ENCODE assay signal across 9 mouse cellular contexts in genomic region chr19:45020348-45020747, GRCm38 (mm10). TPM values are rescaled to one million over a fixed set of nuclear protein-coding genes. Genes with fewer than 3 reads are reported as not detected.
DNase-seq lines count a peak whose midpoint lies in the region; ATAC-seq lines count a peak whose summit lies in the region.
"Had no signal": no experiment of that assay in that cellular context is flagged by ENCODE, and none has a peak within 500 bp of the region (broad histone marks: within the 10 kb centered on the region; RNA-seq: fewer than 3 reads in every experiment).

No protein-coding gene starts in this region.

- no peak overlapping the region for H3K27ac ChIP-seq in heart, embryonic 14.5 days (replicated peaks in 1 of 2; ENCODE audit: control insufficient read depth in 1 of 2, insufficient read depth in 1 of 2, low read depth in 2 of 2, low read length in 2 of 2)
- no peak overlapping the region for H3K27ac ChIP-seq in limb, embryonic 11.5 days (replicated peaks; ENCODE audit: low read depth, low read length)
- no peak overlapping the region for H3K27ac ChIP-seq in stomach, embryonic 14.5 days (ENCODE audit: low read length)
- H3K27ac ChIP-seq: liver, embryonic 13.5 days had no signal

- DNase-seq in 416B (ENCODE audit: low read depth) = peak; percentile 42
- DNase-seq in adrenal gland, postnatal 14 days = peak; percentile 87
- no peak for DNase-seq in limb, embryonic 11.5 days (ENCODE audit: low spot score)
- no peak for DNase-seq in right cerebral cortex, adult 18-20 months
- DNase-seq in left cerebral cortex, postnatal 10 days (ENCODE audit: extremely low spot score in 1 of 2, low spot score in 2 of 2) = no peak
- DNase-seq in layer of hippocampus, postnatal 14 days (ENCODE audit: low spot score in 2 of 2) = no peak
- DNase-seq: liver, embryonic 13.5 days had no signal

- intact Hi-C loops in left cerebral cortex, postnatal 10 days (cut with DNase I) = no loop called here

- H3K27me3 ChIP-seq in heart, embryonic 14.5 days (ENCODE audit: control insufficient read depth, insufficient read depth, low read length) = no peaks in the 10 kb centered on the region
- H3K27me3 ChIP-seq in limb, embryonic 11.5 days (ENCODE audit: control insufficient read depth, insufficient read depth, low read length) = no peaks in the 10 kb centered on the region
- H3K27me3 ChIP-seq in stomach, embryonic 14.5 days (ENCODE audit: control insufficient read depth, insufficient read depth, low read length) = no peaks in the 10 kb centered on the region

- peak overlapping the region; percentile 18; the same call in 1 of the 2 replicates for H3K9ac ChIP-seq in heart, embryonic 14.5 days (ENCODE audit: low read length)
- H3K9ac ChIP-seq in limb, embryonic 11.5 days (ENCODE audit: low read length) = no peak overlapping the region
- H3K9ac ChIP-seq in stomach, embryonic 14.5 days (replicated peaks; ENCODE audit: low read depth, low read length) = no peak overlapping the region
- H3K9ac ChIP-seq: liver, embryonic 13.5 days had no signal

- peak overlapping the region; percentile 22 for H3K4me2 ChIP-seq in heart, embryonic 14.5 days (ENCODE audit: low read length)
- H3K4me2 ChIP-seq in limb, embryonic 11.5 days (ENCODE audit: low read depth, severe bottlenecking) = peak overlapping the region; percentile 13; the same call in 1 of the 2 replicates
- H3K4me2 ChIP-seq in stomach, embryonic 14.5 days (replicated peaks; ENCODE audit: low read depth, low read length) = peak overlapping the region; percentile 10; the same call in 1 of the 2 replicates
- H3K4me2 ChIP-seq: liver, embryonic 13.5 days had no signal

- H3K9me3 ChIP-seq in heart, embryonic 14.5 days (ENCODE audit: control insufficient read depth, low read length) = no peaks in the 10 kb centered on the region
- H3K9me3 ChIP-seq in limb, embryonic 11.5 days (ENCODE audit: control insufficient read depth, low read length) = no peaks in the 10 kb centered on the region
- no peaks in the 10 kb centered on the region for H3K9me3 ChIP-seq in stomach, embryonic 14.5 days (ENCODE audit: control insufficient read depth, low read depth, low read length)
- H3K9me3 ChIP-seq: liver, embryonic 13.5 days had no signal

- 52% methylated on average over 6 of the region's 6 CpGs for WGBS in heart, embryonic 14.5 days
- WGBS in limb, embryonic 11.5 days = 70% methylated on average over 6 of the region's 6 CpGs
- 55% methylated on average over 6 of the region's 6 CpGs for WGBS in stomach, embryonic 14.5 days

- no peak overlapping the region for H3K4me3 ChIP-seq in heart, embryonic 14.5 days (ENCODE audit: control insufficient read depth in 1 of 2, insufficient read depth in 1 of 2, low read depth in 1 of 2, low read length in 2 of 2)
- H3K4me3 ChIP-seq in limb, embryonic 11.5 days (ENCODE audit: low read depth, low read length) = no peak overlapping the region
- no peak overlapping the region for H3K4me3 ChIP-seq in stomach, embryonic 14.5 days (ENCODE audit: low read depth, low read length)
- H3K4me3 ChIP-seq: liver, embryonic 13.5 days had no signal

- peaks cover 44% of the 10 kb centered on the region for H3K36me3 ChIP-seq in heart, embryonic 14.5 days (ENCODE audit: control insufficient read depth, insufficient read depth, low read length)
- peaks cover 17% of the 10 kb centered on the region for H3K36me3 ChIP-seq in limb, embryonic 11.5 days (ENCODE audit: control insufficient read depth, insufficient read depth, low read length)
- H3K36me3 ChIP-seq in stomach, embryonic 14.5 days (ENCODE audit: control insufficient read depth, insufficient read depth, low read length) = peaks cover 28% of the 10 kb centered on the region

- H3K4me1 ChIP-seq in heart, embryonic 14.5 days (ENCODE audit: control insufficient read depth in 2 of 2, insufficient read depth in 2 of 2, low read length in 2 of 2) = peaks cover 14 to 32% of the 10 kb centered on the region in 2 experiments
- peaks cover 21% of the 10 kb centered on the region for H3K4me1 ChIP-seq in limb, embryonic 11.5 days (ENCODE audit: control insufficient read depth, insufficient read depth, low read length)
- peaks cover 37% of the 10 kb centered on the region for H3K4me1 ChIP-seq in stomach, embryonic 14.5 days (ENCODE audit: control insufficient read depth, insufficient read depth, low read length)

- no peak for ATAC-seq in heart, embryonic 14.5 days (ENCODE audit: insufficient number of reproducible peaks, insufficient read depth, low FRiP score, low read depth)
- ATAC-seq in limb, embryonic 11.5 days (ENCODE audit: insufficient number of reproducible peaks, low FRiP score, low TSS enrichment, low read depth) = no peak
- no peak for ATAC-seq in stomach, embryonic 14.5 days (ENCODE audit: insufficient number of reproducible peaks, insufficient read depth, low FRiP score, low read depth)

RNA-seq across cellular contexts. Expression of gene Lzts2, which starts 6.1 kb away (rescaled TPM):
- total RNA-seq in adrenal gland, postnatal 14 days (2021) = 70.4 and 77.4 TPM in 2 replicates
- 39.5 and 42.2 TPM in 2 replicates for polyA plus RNA-seq in heart, embryonic 14.5 days (2014; fragmentation: Nextera tagmentation; extraction: Ambion mirVana)
- 64.4 and 71.7 TPM in 2 replicates for polyA plus RNA-seq in limb, embryonic 11.5 days (2014; fragmentation: Nextera tagmentation; extraction: Ambion mirVana)
- 52.5 and 56.0 TPM in 2 replicates for polyA plus RNA-seq in stomach, embryonic 14.5 days (2014; fragmentation: Nextera tagmentation; extraction: Ambion mirVana)
- 10 to 100 TPM; 24.5 to 25.6 TPM for total RNA-seq in left cerebral cortex, postnatal 10 days (2021)
- total RNA-seq in layer of hippocampus, postnatal 14 days (2021) = 10 to 100 TPM; 24.0 to 24.6 TPM

RNA-seq across cellular contexts. Expression of gene Mrpl43, which starts 14.1 kb away (rescaled TPM):
- 45.6 and 50.0 TPM in 2 replicates for total RNA-seq in adrenal gland, postnatal 14 days (2021)
- 62.0 and 65.5 TPM in 2 replicates for polyA plus RNA-seq in heart, embryonic 14.5 days (2014; fragmentation: Nextera tagmentation; extraction: Ambion mirVana)
- polyA plus RNA-seq in limb, embryonic 11.5 days (2014; fragmentation: Nextera tagmentation; extraction: Ambion mirVana) = 69.3 and 73.6 TPM in 2 replicates
- 60.1 and 60.4 TPM in 2 replicates for polyA plus RNA-seq in stomach, embryonic 14.5 days (2014; fragmentation: Nextera tagmentation; extraction: Ambion mirVana)
- total RNA-seq in left cerebral cortex, postnatal 10 days (2021) = 10 to 100 TPM; 48.1 to 50.1 TPM
- total RNA-seq in layer of hippocampus, postnatal 14 days (2021) = 10 to 100 TPM; 46.2 to 47.5 TPM

RNA-seq across cellular contexts. Expression of gene Twnk, which starts 14.9 kb away (rescaled TPM):
- total RNA-seq in adrenal gland, postnatal 14 days (2021) = 27.5 and 30.7 TPM in 2 replicates
- polyA plus RNA-seq in heart, embryonic 14.5 days (2014; fragmentation: Nextera tagmentation; extraction: Ambion mirVana) = 14.2 and 14.6 TPM in 2 replicates
- 19.0 and 25.4 TPM in 2 replicates for polyA plus RNA-seq in limb, embryonic 11.5 days (2014; fragmentation: Nextera tagmentation; extraction: Ambion mirVana)
- 13.3 and 15.3 TPM in 2 replicates for polyA plus RNA-seq in stomach, embryonic 14.5 days (2014; fragmentation: Nextera tagmentation; extraction: Ambion mirVana)
- total RNA-seq in left cerebral cortex, postnatal 10 days (2021) = 10 to 100 TPM; 11.7 to 12.2 TPM
- 10 to 100 TPM; 14.7 to 15.2 TPM for total RNA-seq in layer of hippocampus, postnatal 14 days (2021)

RNA-seq across cellular contexts. Expression of gene Pdzd7, which starts 25.2 kb away (rescaled TPM):
- not detected in 2 replicates for total RNA-seq in adrenal gland, postnatal 14 days (2021)
- polyA plus RNA-seq in heart, embryonic 14.5 days (2014; fragmentation: Nextera tagmentation; extraction: Ambion mirVana) = 0.11 and 0.19 TPM in 2 replicates
- polyA plus RNA-seq in limb, embryonic 11.5 days (2014; fragmentation: Nextera tagmentation; extraction: Ambion mirVana) = 0.14 and 0.21 TPM in 2 replicates
- 0.62 TPM in 2 replicates for polyA plus RNA-seq in stomach, embryonic 14.5 days (2014; fragmentation: Nextera tagmentation; extraction: Ambion mirVana)
- total RNA-seq in left cerebral cortex, postnatal 10 days (2021) = 1 to 10 TPM; 4.1 to 4.7 TPM
- 1 to 10 TPM; 2.1 to 2.3 TPM for total RNA-seq in layer of hippocampus, postnatal 14 days (2021)
- polyA plus RNA-seq: liver, embryonic 13.5 days had no signal

RNA-seq across cellular contexts. Expression of gene Sfxn3, which starts 27.0 kb away (rescaled TPM):
- 51.7 and 58.1 TPM in 2 replicates for total RNA-seq in adrenal gland, postnatal 14 days (2021)
- polyA plus RNA-seq in heart, embryonic 14.5 days (2014; fragmentation: Nextera tagmentation; extraction: Ambion mirVana) = 17.6 and 18.2 TPM in 2 replicates
- 11.9 and 12.4 TPM in 2 replicates for polyA plus RNA-seq in limb, embryonic 11.5 days (2014; fragmentation: Nextera tagmentation; extraction: Ambion mirVana)
- 28.8 and 34.5 TPM in 2 replicates for polyA plus RNA-seq in stomach, embryonic 14.5 days (2014; fragmentation: Nextera tagmentation; extraction: Ambion mirVana)
- total RNA-seq in left cerebral cortex, postnatal 10 days (2021) = 100 to 1,000 TPM; 116 to 122 TPM
- total RNA-seq in layer of hippocampus, postnatal 14 days (2021) = 100 to 1,000 TPM; 113 to 117 TPM

Comparison
In these comparisons a context has a peak if more than half of its experiments do, and no peak if none do; other contexts are left out.
1. DNase-seq: peak in 416B (single experiment) and adrenal gland, postnatal 14 days (single experiment); none in limb, embryonic 11.5 days (single experiment), right cerebral cortex, adult 18-20 months (single experiment), left cerebral cortex, postnatal 10 days (0 of 2) and layer of hippocampus, postnatal 14 days (0 of 2).
2. Peak in every context shown above with its lines, with median percentiles within 50 percentile points of each other: H3K4me2 ChIP-seq.